Mouse (Mus musculus) embryonic fibroblast, embryonic 13.5 days (primary cell): ENCODE results near the gene Tmem212.

Experiments used
- CTCF ChIP-seq: IDR thresholded peaks from 2 replicates; pipeline ENCODE4 v1.5.1; 2011; ENCODE audit warnings: mild to moderate bottlenecking, control low read depth, low read length, moderate library complexity, borderline replicate concordance; ENCODE audit not compliant: insufficient read depth
- POLR2A ChIP-seq: IDR thresholded peaks from 2 replicates; pipeline ENCODE4 v1.6.1; 2011; ENCODE audit warnings: low read depth, mild to moderate bottlenecking, control low read depth, low read length, moderate library complexity

DNA sequence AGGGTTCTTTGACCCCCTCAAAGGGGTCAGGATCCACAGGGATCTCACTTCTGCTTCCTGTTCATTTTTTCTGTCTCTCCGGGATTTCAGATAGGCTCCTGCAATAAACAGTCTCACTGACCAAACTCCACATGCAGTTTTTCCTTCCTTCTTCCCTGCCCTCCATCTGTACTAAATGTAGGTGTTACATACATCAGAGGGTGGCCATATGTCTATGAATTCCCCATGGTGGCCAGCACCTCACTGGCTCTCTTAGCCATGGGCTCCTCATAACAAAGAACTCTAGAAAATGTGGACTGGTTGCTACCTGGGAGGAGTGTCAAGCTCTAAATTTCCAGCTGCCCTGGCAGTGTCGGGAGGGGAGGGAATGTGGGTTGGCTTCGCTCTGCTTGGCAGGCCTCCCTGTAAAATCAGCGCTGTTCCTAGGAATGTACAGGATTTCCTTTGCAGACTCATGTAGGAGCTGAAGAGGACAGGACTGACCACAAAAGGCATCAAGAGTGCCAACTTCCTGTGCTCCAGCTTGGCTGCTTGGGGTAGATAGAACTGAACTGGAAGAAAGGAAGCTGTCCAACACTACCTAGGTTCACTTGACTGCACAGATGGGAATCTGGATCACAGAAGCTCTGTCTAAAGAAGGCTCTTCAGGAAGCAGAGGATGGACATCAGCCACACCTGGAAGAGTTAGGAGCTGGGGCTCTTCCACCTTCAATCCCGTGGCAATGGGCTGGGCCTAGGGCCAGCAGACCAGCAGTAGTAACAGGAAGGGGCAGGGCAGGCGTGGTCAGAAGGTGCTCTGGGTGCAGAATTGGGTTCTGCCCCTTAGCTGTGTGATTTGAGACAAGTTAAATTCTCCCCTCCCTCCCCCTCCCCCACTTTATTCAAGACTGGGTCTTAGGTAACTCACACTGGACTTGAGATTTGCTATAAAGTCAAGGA lies 14.0 kb downstream of the Tmem212 start:
- TF ChIP-seq POLR2A (no peak), CTCF (no peak)
